Mouse (Mus musculus) 3T3-L1 (cell line): ENCODE results near the gene Dnttip1.

ENCODE experiments used
- DNase-seq: peaks from one replicate; pipeline ENCODE4 v3.0.0-alpha.2; 2015; ENCODE audit warnings: low read depth, low spot score

The Dnttip1 gene

DNA sequence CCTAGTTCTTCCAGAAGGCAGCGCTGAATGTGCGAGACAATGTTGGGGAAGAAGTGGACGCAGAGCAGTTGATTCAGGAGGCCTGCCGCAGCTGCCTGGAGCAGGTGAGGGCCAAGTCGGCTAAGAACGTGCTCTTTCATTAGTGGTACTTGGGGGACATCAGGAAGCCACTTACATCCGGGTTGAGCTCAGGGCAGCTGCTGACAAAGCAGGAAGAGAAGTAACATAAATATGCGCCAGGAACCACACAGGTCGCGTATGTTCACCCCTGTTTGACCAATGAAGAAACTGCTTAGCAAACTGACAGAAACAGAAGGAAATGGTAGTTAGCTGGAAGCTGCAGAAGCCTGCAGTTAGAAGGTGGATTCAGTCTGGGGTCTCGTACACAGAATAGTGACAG lies 8.3 kb downstream of the Dnttip1 start:
- no peak for DNase-seq

DNA sequence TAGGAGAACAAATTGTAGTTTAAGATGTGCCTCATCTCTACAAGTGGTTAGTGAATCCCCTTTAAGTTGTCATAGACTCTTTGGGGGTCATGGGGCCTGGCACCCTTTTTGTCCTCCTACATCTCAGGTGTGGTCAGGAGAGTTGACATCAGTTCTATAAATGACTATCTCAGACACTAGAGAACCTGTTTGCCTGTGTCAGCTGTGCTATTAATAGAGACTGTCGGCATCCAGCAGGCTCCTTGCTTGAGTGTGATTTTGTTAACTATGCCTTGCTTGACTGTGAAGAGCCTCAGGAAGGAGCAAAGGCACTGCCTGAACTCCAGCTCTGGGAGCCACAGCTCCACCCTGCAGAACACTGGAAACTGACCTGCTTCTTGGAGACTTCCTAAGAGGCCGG lies 9.0 kb downstream of the Dnttip1 start:
- DNase-seq = no peak

DNA sequence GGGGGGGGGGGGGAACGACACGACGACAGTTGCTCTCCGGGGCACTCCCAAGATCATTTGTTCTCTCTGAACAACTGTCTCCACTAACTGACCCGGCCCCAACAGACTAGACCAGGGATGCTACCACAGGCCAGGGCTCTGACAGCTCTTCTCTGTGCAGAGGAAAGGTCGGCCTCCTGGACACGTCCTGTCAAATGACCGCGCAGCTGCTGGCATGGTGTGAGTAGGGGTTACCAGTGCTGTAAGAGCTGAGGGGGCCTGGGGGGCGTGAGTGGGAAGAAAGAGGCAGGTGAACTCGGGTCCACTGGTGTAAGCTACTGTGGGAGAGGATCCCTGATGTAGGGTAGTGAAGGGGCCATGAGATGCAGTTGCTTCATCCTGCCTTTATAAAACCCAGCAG lies 12.1 kb downstream of the Dnttip1 start:
- DNase-seq = no peak

DNA sequence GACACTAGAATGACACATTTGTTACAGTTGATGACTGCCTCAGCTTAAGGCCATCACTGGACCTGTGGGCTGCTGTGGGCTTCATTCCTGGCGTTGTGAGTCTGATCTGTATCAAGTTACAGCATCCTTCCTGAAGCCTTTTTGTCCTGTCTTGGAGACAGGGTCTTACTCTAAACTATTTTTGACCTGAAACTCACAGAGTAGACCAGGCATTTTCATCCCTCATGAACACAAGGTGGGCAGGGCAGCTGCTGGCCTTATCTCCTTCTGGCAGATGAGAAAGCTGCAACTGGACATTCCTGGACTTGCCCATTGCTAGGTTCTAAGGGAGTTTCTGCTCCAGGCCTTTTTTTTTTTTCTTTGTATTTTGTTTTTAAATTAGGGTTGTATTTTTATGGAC lies 12.9 kb downstream of the Dnttip1 start:
- no peak for DNase-seq

DNA sequence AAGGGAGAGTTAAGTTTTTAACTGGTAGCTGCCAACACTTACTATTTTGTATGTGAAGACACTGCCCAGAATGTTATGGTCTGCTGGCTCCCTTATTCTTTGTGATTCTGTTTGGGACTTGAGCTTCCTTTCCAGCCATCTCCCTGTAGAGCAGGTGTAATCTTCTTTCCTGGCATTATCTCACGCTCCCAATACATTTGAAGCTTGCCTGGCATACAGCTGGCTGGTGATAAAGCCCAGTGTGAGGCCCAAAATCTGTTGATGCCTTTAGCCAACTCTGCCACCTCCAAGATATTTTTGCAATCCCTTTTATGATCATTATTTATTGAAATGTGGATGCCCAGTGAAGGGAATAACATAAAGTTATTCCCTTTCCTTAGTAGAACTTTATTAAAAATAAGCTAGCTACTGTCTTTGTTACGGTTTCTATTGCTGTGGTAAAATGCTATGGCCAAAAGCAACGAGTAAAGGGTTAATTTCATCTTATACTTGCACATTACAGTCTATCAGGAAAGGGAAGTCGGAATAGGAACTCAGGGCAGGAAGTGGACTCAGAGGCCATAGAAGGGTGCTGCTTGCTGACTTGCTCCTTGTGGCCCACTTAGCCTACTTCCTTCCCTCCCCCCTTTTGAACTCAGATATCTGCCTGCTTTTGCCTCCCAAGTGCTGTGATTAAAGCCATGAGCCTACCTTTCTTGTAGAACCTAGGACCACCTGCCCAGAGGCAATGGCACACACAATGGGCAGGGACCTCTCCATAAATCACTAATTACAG lies 14.5 kb downstream of the Dnttip1 start:
- no peak for DNase-seq

DNA sequence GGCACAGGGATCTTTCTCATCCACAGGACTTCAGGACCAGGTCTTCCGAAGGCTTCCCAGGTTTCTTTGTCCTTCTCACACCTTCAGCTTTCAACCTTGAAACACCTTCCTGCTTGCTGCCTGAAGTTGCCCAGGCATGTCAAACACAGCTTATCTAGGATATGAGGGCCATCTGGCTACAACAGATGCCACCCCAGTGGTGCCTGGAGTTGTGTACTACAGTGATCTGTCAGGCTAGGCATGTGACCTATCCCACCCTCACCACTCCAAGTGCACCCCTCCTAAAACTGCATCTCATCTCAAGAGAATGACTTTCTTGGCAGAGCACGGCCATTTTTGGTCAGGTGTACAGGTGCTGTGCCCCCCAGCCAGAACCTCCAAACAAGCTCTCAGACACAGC lies 15.7 kb downstream of the Dnttip1 start:
- DNase-seq = no peak

DNA sequence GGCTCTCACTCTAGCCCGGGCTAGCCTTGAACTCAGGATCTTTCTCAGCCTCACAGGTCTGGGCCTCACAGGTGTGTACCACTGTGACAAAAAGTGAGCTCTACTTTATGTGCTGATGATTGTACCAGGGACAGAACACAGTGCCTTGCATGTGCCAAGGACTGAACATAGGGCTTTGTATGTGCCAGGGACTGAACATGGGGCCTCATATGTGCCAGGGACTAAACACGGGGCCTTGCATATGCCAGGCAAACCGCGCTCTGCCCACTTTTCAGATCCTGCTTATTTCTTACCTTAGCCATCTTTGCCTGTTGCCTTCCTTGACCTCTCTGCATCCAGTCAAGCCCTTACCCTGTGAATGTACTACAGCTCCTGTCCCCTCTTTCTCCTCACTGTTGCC lies 16.2 kb downstream of the Dnttip1 start:
- DNase-seq = no peak

DNA sequence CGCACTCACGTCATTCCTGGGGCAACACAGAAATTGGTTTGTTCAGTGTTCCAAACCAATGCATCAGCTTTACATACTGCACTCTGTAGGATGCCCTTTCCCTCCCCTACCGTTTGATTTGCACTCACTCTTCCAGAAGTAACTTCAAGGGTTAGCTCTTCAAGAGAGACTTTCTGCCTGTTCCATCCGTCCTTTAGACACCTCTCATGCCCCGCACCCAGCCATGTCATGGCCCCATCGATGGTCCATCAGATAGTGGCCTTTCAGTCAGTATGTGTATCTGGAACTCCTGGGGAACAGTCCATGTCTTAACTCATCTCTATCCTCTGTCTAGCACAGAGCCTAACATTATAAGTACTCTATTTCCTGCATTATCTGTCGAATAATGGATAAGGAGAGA lies 16.8 kb downstream of the Dnttip1 start:
- no peak for DNase-seq

DNA sequence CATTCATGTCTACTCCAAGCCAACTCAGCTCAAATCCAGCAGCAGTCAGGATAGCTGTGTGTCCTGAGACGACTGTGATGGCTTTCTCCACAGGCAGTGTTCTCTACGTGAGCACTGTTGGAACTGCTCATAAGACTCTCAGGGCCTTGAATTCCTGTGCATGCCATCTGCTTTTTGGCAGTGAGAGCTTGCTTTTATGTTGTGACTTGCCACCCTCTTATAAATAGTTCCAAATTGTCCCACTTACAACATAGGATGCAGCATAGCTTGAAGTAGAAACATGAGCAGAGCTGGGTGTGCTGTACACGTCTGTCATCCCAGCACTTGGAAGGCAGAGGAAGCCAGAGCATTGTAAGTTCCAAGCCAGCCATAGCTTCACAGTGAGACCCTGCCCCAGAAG lies 20.1 kb downstream of the Dnttip1 start:
- DNase-seq = no peak

DNA sequence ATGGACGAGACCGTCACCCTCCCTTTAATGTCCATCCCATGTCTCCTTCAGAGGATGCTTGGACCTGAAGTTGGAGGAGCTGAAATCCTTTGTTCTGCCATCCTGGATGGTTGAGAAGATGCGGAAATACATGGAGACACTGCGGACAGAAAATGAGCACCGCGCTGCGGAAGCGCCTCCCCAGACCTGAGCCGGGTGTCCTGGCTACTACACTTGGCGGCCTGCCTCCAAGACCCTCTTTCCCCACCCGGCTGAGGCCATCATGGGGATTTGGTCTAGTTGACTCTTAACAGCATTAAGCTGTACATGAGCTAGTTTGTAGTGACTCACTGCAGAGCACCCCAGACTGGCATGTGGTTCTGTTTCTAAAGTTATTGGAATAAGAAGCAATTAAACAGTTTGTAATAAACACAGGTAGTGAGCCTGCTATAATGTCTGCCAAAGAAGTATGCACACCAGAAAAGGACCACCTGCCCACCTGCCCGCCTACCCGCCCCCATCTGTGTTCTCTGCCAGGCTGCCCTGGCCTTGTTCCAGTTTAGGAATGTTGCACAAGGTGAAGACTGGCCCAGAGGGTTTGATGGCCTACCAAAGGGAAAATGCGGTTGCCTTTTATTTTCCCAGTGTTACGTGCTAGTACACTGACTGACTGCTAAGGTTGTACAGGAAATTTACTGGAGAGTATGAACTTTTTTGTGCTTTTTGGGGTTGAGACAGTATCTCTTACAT lies 22.2 kb downstream of the Dnttip1 start:
- no peak for DNase-seq

DNA sequence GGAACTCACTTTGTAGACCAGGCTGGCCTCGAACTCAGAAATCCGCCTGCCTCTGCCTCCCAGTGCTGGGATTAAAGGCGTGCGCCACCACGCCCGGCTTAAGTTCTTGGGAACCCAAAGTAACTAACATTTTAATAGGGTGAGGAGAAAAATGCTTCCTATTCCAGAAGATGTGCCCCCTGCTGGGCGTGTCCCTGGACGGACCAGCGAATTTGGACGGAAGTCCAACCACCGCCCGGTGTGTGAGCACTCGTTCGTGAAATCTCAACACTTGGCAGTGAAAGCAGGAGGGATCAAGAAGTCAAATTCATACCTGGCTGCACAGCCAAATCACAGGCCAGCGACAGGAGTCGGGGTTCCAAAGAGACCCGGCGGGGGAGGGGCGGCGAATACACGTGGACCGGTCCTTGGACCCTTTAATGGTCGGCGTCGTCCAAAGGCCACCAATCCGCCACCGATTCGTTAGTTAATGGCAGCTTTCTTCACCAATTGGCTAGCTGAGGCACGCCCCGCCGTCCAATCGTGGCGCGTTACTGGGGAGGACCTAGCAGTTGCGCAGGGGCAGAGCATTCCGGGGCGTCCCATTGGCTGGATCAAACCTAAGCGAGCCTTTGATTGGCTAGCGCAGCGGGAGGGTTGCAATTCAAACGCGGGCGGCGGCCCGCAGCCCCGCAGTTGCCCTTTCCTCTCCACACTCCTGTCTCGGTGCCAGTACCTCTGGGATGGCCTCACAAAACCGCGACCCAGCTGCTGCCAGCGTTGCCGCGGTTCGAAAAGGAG lies 23.7 kb downstream of the Dnttip1 start, which contains the start of gene Ube2c:
Gene Ube2c (plus strand): TSS at position 641 of the 780 bp plus-strand sequence.
- DNase-seq = peak; percentile 100

DNA sequence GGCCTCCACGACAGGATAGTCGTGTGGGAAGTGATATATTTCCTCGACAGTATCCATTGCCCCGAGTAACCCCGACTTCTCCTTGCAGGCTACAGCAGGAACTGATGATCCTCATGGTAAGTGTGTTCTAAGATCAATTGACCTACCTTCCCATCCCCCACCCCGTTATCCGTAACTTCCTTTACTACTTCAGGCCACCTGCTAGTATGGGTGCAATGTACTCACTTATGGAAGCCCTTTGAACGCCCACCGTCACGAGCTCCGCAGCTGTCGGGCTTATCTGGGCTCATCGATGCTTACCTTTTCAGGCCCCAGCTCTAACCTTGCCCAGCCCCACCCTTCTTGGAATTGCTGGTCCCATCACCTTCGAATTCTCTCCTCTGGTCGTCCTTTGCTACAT lies 24.5 kb downstream of the Dnttip1 start:
- DNase-seq = peak; percentile 25

DNA sequence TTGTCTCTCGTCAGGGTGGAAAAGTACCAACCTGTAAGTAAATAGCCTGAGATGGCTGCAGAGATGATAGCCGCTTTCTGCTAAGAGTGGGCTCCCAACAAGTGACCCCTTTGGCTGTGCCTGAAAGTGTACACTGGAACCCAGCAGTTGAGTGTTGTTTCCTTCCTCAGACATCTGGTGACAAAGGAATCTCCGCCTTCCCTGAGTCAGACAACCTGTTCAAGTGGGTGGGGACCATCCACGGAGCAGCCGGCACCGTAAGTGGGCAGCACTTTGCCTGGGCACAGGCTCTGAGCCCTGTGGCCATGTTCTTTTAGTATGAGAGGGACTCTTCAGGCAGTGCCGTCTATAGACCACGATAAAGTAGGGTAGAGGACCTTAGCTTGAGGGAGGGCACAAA lies 25.3 kb downstream of the Dnttip1 start:
- peak; percentile 34 for DNase-seq

DNA sequence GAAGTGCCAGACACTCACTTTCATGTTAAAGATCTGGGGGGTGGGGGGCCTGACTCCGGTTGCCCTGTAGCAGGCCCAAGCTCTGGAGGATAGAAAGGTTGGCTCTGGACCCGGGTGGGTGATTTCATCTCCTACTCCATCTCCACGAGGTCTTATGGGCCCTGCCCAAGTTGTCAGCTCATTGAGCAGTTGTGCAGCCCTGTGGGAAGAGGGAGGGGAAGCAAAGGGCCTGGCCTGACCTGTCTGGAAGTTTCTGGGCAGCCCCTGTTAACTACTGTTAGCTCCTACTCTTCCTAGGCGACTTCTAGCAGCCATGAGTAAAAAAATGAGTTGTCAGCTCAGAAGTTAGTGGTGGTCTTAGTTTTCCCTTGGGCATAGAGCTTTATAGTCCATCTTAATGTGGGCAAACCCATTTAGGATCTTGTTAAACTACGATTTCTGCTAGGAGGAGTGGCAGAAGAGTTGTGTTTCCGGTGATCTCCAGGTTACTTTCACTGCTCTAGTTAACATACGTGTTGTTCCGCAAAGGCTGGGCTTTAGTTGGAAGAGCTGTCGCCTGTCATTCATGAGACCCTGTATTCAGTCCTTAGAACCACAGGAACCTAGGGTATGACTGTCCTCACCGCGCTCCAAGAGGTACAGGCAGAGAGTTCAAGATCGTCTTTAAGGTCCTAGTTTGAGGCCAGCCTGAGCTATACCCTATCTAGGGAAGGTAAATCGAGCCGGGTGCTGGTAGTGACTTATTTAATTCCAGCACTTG lies 27.6 kb downstream of the Dnttip1 start:
- DNase-seq = no peak

DNA sequence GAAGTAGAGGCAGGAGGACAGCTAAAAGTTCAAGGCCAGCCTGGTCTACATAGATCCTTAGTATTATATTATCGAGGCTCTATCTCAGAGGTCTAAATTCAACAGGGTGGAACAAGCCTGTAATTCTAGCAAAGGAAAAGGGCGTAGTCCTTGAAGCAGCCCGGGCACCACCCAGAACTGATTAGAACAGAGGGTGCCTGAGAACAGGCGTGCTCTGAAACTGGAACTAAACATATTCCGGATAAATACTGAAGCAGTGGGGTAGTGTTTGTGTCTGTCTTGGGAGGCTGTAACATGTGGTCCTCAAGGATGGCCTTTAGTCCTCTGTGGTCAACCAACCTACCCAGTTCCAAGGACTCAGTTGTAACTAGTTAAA lies 28.2 kb downstream of the Dnttip1 start:
- DNase-seq = no peak

DNA sequence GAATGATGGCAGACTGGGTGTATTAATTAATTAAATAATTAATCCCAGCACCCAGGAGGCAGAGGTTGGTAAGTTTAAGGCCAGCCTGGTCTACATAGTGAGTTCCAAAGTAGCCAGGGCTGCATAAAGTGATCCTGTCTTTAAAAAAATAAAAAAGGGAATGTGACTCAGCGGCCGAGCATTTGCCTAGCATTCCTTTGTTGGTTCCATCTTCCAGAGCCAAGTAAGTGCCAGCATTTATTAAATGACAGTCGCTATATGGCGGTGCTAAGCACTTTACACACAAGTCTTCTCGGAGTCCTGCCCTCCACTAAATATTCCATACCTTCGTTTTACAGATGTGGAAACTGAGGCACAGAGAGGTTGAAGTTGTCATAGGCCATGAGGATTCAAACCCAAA lies 30.3 kb downstream of the Dnttip1 start:
- peak; percentile 87 for DNase-seq

DNA sequence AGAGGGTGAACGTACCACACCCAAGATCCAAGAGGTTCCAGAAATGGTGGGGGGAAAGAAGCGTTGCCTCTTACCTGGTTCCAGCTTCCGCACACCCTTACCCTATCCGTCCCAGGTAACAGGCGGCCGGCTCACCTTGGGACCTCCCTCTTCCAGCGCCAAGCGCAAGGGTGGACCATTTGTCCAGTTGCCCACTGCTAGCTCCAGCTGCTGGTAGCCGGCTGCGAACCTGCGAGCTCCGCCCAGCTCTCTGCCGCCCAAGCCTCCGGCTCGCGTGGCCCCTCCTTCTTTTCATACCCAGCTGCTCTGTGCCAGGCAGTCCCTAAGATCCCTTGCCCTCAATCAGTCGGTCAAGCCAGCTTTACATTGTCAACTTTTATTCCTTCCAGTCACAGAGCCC lies 31.0 kb downstream of the Dnttip1 start:
- DNase-seq = no peak

DNA sequence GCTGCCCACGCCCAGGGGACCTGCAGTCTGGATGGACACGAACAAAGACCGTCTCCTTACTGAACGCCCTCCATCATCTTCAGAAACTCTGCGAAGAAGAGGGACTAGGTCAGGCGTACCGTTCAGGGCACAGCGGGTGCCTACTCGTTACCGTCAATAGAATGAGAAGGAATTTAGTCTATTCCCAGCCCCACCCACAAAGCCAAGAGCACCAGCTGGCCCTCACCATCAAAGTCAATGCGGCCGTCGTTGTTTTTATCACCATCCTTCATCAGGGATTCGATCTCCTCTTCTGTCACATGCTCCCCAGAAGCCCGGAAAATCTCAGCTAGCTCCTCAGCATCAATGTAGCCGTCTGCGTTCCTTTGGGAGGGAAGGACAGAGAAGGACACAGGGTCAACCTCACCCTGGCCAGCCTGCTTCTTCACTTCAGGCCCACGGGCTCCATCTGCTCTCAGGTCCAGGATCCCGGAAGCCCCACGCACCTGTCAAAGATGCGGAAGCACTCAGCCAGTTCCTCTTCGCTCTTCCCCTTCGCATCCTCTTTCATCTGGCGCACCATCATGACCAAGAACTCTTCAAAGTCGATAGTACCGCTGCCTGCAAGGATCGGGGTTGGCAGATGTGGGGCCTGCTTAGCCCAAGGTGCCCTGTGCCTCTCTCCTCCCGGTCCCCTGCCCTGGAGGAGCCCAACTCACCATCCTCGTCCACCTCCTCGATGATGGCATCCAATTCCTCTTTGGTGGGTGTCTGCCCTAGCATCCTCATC lies 31.6 kb downstream of the Dnttip1 start:
- no peak for DNase-seq

DNA sequence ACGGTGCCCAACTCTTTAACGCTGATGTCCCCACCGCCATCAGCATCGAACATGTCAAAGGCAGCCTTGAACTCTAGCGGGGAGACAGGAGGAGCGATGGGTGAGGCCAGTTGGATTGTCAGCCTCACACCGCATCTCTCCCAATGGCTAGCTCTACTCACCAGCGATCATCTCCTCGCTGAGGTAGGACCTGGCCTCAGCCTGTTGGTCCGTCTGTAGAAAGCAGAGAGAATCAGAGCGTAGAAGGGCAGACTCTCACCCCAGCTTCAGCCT lies 32.2 kb downstream of the Dnttip1 start:
- no peak for DNase-seq

DNA sequence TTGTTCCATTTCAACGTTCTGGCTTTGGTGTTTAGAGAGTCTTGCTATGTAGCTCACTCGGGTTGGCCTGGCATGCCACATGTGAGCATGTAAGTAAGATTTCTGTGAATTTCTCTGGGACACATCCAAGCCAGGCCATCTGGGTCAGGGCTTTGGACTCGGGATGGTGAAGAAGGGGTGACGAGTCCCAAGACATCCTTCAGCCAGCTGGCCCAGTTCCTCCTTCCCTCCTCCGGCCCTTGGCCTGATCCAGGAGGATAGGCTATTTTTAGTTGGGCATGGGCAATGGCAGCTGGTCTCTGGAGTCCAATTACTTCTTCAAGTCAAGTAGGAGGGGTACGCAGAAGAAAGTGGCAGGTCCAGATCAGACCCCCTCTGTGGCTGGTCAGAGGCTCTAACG lies 33.0 kb downstream of the Dnttip1 start:
- no peak for DNase-seq

DNA sequence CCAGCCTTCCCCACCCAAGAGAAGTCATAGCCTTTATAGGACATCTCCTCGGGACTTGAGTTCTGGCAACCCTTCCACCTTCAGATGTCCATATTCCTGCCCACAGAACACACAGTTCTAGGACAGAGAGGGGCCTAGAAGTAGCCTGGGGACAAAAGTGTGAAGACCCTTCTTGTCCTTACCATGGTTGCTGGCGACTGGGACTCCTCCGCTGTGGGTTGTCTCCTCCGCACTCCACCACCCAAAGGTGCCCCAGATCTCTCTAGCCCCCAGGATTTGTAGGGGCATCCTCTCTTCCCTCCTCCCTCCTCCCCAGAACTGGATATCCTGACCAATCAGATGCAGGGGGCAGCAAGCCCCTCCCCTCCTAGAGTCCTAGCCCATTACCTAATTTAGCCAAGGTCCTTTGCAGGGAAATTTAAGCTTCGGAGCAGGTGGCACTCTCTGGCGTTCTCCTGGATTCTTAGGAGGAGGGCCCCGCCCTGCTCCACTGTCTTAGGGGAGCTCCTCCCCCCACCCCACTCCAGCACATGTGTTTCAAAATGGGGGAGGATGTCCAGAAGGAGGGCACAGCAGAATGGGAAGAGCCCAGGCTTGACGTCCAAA lies 33.8 kb downstream of the Dnttip1 start, which contains the start of gene Tnnc2:
Gene Tnnc2 (minus strand): TSS at position 487 of the 606 bp plus-strand sequence.
- DNase-seq = no peak
